Mouse (Mus musculus): ENCODE data around the gene Mrpl4. TPM values are rescaled to one million over a fixed set of nuclear protein-coding genes. Genes with fewer than 3 reads are reported as not detected.

Mrpl4 gene
- polyA plus RNA-seq, 1 experiment from 2014 or later, result 114 TPM

MicroRNAs within 50 kb of the gene (microRNA counts, 519-probe panel; counts per million panel counts)
- microRNA mmu-miR-1900, result 2,845 counts per million, percentile 68 among the panel's probes with 10 or more counts

Small RNA genes lying within 50 kb of the gene (microRNA-seq; reads per million reads assigned to microRNA genes)
- gene Mir1900, result not detected

Other genes starting within 250 kb of the Mrpl4 start
- 1.4 and 1.8 TPM in 2 replicates for gene Col5a3, start 187.7 kb upstream of the Mrpl4 start, polyA plus RNA-seq (2015; fragmentation: Nextera tagmentation; extraction: Ambion mirVana)
- not detected in 2 replicates for gene Rdh8, start 184.2 kb upstream of the Mrpl4 start, polyA plus RNA-seq (2015; fragmentation: Nextera tagmentation; extraction: Ambion mirVana)
- gene A230050P20Rik, start 134.1 kb upstream of the Mrpl4 start, polyA plus RNA-seq (2015; fragmentation: Nextera tagmentation; extraction: Ambion mirVana), result 17.0 and 23.2 TPM in 2 replicates
- 11.8 and 13.8 TPM in 2 replicates for gene Angptl6, start 123.0 kb upstream of the Mrpl4 start, polyA plus RNA-seq (2015; fragmentation: Nextera tagmentation; extraction: Ambion mirVana)
- gene Ppan, start 114.6 kb upstream of the Mrpl4 start, polyA plus RNA-seq (2015; fragmentation: Nextera tagmentation; extraction: Ambion mirVana), result 49.7 and 57.3 TPM in 2 replicates
- gene Eif3g, start 104.1 kb upstream of the Mrpl4 start, polyA plus RNA-seq (2015; fragmentation: Nextera tagmentation; extraction: Ambion mirVana), result 260 and 274 TPM in 2 replicates
- 51.6 and 60.8 TPM in 2 replicates for gene Dnmt1, start 42.9 kb upstream of the Mrpl4 start, polyA plus RNA-seq (2015; fragmentation: Nextera tagmentation; extraction: Ambion mirVana)
- 8.8 and 17.9 TPM in 2 replicates for gene S1pr2, start 26.0 kb upstream of the Mrpl4 start, polyA plus RNA-seq (2015; fragmentation: Nextera tagmentation; extraction: Ambion mirVana)
- 4.2 and 16.9 TPM in 2 replicates for gene Icam1, start 13.2 kb downstream of the Mrpl4 start, polyA plus RNA-seq (2015; fragmentation: Nextera tagmentation; extraction: Ambion mirVana)
- gene Icam4, start 26.6 kb downstream of the Mrpl4 start, polyA plus RNA-seq (2015; fragmentation: Nextera tagmentation; extraction: Ambion mirVana), result 0.54 TPM in 1 of 2 replicates, not detected in the other
- gene Icam5, start 29.3 kb downstream of the Mrpl4 start, polyA plus RNA-seq (2015; fragmentation: Nextera tagmentation; extraction: Ambion mirVana), result 1.8 and 2.0 TPM in 2 replicates
- 1.00 and 1.6 TPM in 2 replicates for gene Zglp1, start 64.4 kb downstream of the Mrpl4 start, polyA plus RNA-seq (2015; fragmentation: Nextera tagmentation; extraction: Ambion mirVana)
- gene Gm49373, start 70.4 kb downstream of the Mrpl4 start, polyA plus RNA-seq (2015; fragmentation: Nextera tagmentation; extraction: Ambion mirVana), result 1.6 and 2.2 TPM in 2 replicates
- gene Fdx1l, start 70.9 kb downstream of the Mrpl4 start, polyA plus RNA-seq (2015; fragmentation: Nextera tagmentation; extraction: Ambion mirVana), result 69.8 and 77.7 TPM in 2 replicates
- gene Gm38431, start 89.3 kb downstream of the Mrpl4 start, polyA plus RNA-seq (2015; fragmentation: Nextera tagmentation; extraction: Ambion mirVana), result 1.4 and 2.3 TPM in 2 replicates
- 25.6 and 38.0 TPM in 2 replicates for gene Raver1, start 89.3 kb downstream of the Mrpl4 start, polyA plus RNA-seq (2015; fragmentation: Nextera tagmentation; extraction: Ambion mirVana)
- gene Tyk2, start 128.5 kb downstream of the Mrpl4 start, polyA plus RNA-seq (2015; fragmentation: Nextera tagmentation; extraction: Ambion mirVana), result 9.9 and 12.4 TPM in 2 replicates
- gene Cdc37, start 147.2 kb downstream of the Mrpl4 start, polyA plus RNA-seq (2015; fragmentation: Nextera tagmentation; extraction: Ambion mirVana), result 199 and 230 TPM in 2 replicates
- gene Pde4a, start 163.0 kb downstream of the Mrpl4 start, polyA plus RNA-seq (2015; fragmentation: Nextera tagmentation; extraction: Ambion mirVana), result 37.4 and 42.1 TPM in 2 replicates
- 70.1 and 72.0 TPM in 2 replicates for gene Keap1, start 236.6 kb downstream of the Mrpl4 start, polyA plus RNA-seq (2015; fragmentation: Nextera tagmentation; extraction: Ambion mirVana)
- gene S1pr5, start 245.7 kb downstream of the Mrpl4 start, polyA plus RNA-seq (2015; fragmentation: Nextera tagmentation; extraction: Ambion mirVana), result 5.8 and 6.7 TPM in 2 replicates

All from neural tube, embryonic 15.5 days (tissue).